Mouse (Mus musculus): ENCODE results near the gene B3gnt4. TPM values are rescaled to one million over a fixed set of nuclear protein-coding genes. Genes with fewer than 3 reads are reported as not detected.

Gene B3gnt4
- total RNA-seq, 2 experiments from 2014 or later: 0.26 to 0.36 TPM

- no peak for DNase-seq
Measured at GRCm38 (mm10) chr5:123525916-123526495, 15.7 kb downstream of the B3gnt4 start.

- DNase-seq: peak; percentile 37 to 44
Measured at GRCm38 (mm10) chr5:123528641-123529040, 18.4 kb downstream of the B3gnt4 start.

- DNase-seq: no peak
Measured at GRCm38 (mm10) chr5:123530056-123530455, 19.8 kb downstream of the B3gnt4 start.

GRCm38 (mm10) chr5:123533801-123534200 lies 23.5 kb downstream of the B3gnt4 start:
- peak; percentile 32 to 45 for DNase-seq

- no peak for DNase-seq
Measured at GRCm38 (mm10) chr5:123555693-123556092, 45.4 kb downstream of the B3gnt4 start.

- DNase-seq: peak; percentile 77 to 87
Measured at GRCm38 (mm10) chr5:123556451-123556850, 46.2 kb downstream of the B3gnt4 start.

- DNase-seq: no peak
Measured at GRCm38 (mm10) chr5:123559588-123559987, 49.3 kb downstream of the B3gnt4 start.

- no peak for DNase-seq
Measured at GRCm38 (mm10) chr5:123561128-123561527, 50.9 kb downstream of the B3gnt4 start.

Small RNA genes lying within 50 kb of the gene (microRNA-seq; reads per million reads assigned to microRNA genes)
- 5.0 reads per million, percentile 13 among the genes with 10 or more reads in this experiment for gene Mir7647

Other genes starting within 250 kb of the B3gnt4 start
- 10 to 100 TPM in 1 of 2 experiments, 1 to 10 TPM in 1; 7.0 to 10.1 TPM for gene Bcl7a, start 166.6 kb upstream of the B3gnt4 start, total RNA-seq (2021)
- gene Mlxip, start 115.7 kb upstream of the B3gnt4 start, total RNA-seq (2021): 10 to 100 TPM; 22.7 to 25.9 TPM
- not detected for gene Lrrc43, start 21.2 kb upstream of the B3gnt4 start, total RNA-seq (2021)
- gene Il31, start 21.0 kb upstream of the B3gnt4 start, total RNA-seq (2021): not detected
- gene Diablo, start 13.7 kb downstream of the B3gnt4 start, total RNA-seq (2021): 10 to 100 TPM; 75.7 to 76.8 TPM
- 1 to 10 TPM; 7.7 to 9.4 TPM for gene Gm49027, start 15.0 kb downstream of the B3gnt4 start, total RNA-seq (2021)
- 10 to 100 TPM; 37.4 to 43.4 TPM for gene Vps33a, start 62.6 kb downstream of the B3gnt4 start, total RNA-seq (2021)
- gene Clip1, start 174.2 kb downstream of the B3gnt4 start, total RNA-seq (2021): 10 to 100 TPM; 70.7 to 75.3 TPM
- 10 to 100 TPM; 37.1 to 44.4 TPM for gene Zcchc8, start 210.6 kb downstream of the B3gnt4 start, total RNA-seq (2021)
- gene Rsrc2, start 239.0 kb downstream of the B3gnt4 start, total RNA-seq (2021): 10 to 100 TPM; 65.6 to 81.8 TPM
- gene Kntc1, start 239.3 kb downstream of the B3gnt4 start, total RNA-seq (2021): 1 to 10 TPM; 1.4 to 4.0 TPM

All from adrenal gland, postnatal 36 days (tissue).